Mouse (Mus musculus): ENCODE results near the gene Upk2. TPM values are rescaled to one million over a fixed set of nuclear protein-coding genes. Genes with fewer than 3 reads are reported as not detected.

Upk2 gene
- polyA plus RNA-seq, 2 experiments = not detected

DNA sequence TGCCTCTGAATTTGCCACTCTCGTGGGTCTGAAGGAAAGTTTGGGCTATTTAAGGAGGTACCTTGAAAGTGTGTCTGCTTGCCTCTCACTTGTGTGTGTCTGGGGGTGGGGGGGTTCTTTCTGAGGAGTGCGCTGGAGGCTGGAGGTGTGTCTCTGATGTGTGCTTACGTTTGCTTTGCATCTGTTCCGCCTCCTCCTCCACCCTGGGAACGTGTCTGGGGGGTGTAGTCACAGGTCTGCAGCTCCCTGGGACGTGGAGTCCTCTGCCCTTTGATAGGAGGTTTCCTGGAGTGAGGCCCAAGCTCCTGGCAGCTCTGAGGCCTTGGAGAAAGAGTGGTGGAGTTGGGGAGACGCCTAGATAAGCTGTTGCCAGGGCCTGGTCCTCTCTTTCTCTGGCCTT lies 32.7 kb upstream of the Upk2 start:
- 23% methylated on average over 7 of the region's 7 CpGs for WGBS (ENCODE audit: insufficient replicate concordance)
- no peak for DNase-seq (ENCODE audit: low read depth in 3 of 3, low spot score in 3 of 3)

DNA sequence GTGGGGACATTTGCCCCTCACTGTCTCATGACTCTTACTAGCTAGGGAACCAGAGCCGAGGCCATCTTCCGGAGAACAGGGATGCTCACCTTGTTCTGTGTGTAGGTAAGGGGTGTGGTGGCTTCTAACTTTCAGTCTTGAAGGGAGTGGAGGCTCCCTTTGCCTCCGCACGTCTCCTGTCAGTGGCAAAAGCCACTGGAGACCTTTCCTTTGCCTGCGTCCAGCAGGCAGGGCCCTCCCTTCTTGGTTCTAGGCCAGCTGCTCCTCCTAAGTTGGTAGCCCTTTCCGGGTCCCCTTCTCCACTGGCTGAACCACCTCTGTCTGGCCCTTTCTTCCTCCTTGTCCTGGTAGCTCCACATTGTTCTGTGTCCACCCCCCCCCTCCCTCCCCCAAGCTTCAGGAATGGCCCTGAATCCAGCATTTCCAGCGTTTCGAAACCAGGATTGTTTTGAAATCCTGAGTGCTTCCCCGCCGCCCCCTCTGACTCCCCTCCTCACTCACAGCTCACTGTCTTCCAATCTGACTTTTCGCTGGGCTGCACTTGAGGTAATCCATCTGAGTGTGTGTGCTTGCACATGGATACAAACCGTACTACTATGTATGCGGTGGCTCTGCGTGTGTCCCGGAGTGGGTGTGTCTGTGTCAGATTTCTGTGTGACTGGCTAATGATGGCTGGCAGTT lies 32.1 kb upstream of the Upk2 start:
- WGBS (ENCODE audit: insufficient replicate concordance) = 41% methylated on average over 15 of the region's 15 CpGs
- Histone ChIP-seq H3K27me3 (ENCODE audit: control insufficient read depth, insufficient read depth, low read length) (peaks cover 17% of the 10 kb centered on the region), H3K9me3 (ENCODE audit: control insufficient read depth, low read length) (no peaks in the 10 kb centered on the region), H3K4me2 (ENCODE audit: low read depth) (peak overlapping the region; percentile 68), H3K4me3 (ENCODE audit: insufficient read depth in 1 of 2, low read depth in 2 of 2, low read length in 2 of 2) (peak overlapping the region; percentile 23 to 36), H3K9ac (replicated peaks) (no peak overlapping the region), H3K4me1 (replicated peaks; ENCODE audit: control insufficient read depth in 2 of 2, insufficient read depth in 2 of 2, low read length in 1 of 2) (peaks cover 0 to 2% of the 10 kb centered on the region in 2 experiments; a peak in 2 of 4 replicates), H3K36me3 (replicated peaks; ENCODE audit: control insufficient read depth, insufficient read depth, low read depth) (no peaks in the 10 kb centered on the region), H3K27ac (no peak overlapping the region)
- no peak for TF ChIP-seq EP300 (IDR thresholded peaks at IDR 0.05; ENCODE audit: low read depth)
- no peak for TF ChIP-seq CTCF (IDR thresholded peaks at IDR 0.05; ENCODE audit: low read depth)
- ATAC-seq (ENCODE audit: insufficient read depth) (no peak), DNase-seq (ENCODE audit: low read depth in 3 of 3, low spot score in 3 of 3) (no peak)

More for the DNA sequence above, 32.7 kb upstream of the Upk2 start:
- no peaks in the 10 kb centered on the region for H3K36me3 ChIP-seq (replicated peaks; ENCODE audit: control insufficient read depth, insufficient read depth, low read depth)
- TF ChIP-seq EP300 (IDR thresholded peaks at IDR 0.05; ENCODE audit: low read depth) (no peak), CTCF (IDR thresholded peaks at IDR 0.05; ENCODE audit: low read depth) (no peak)
- H3K4me3 ChIP-seq (ENCODE audit: insufficient read depth in 1 of 2, low read depth in 2 of 2, low read length in 2 of 2) = peak overlapping the region; percentile 23 to 36; a peak in 3 of 4 replicates
- ATAC-seq (ENCODE audit: insufficient read depth) = no peak
- H3K9me3 ChIP-seq (ENCODE audit: control insufficient read depth, low read length) = no peaks in the 10 kb centered on the region
- peaks cover 0 to 2% of the 10 kb centered on the region in 2 experiments; a peak in 2 of 4 replicates for H3K4me1 ChIP-seq (replicated peaks; ENCODE audit: control insufficient read depth in 2 of 2, insufficient read depth in 2 of 2, low read length in 1 of 2)
- H3K9ac ChIP-seq (replicated peaks) = no peak overlapping the region
- H3K4me2 ChIP-seq (ENCODE audit: low read depth) = peak overlapping the region; percentile 68
- peak overlapping the region; percentile 33; the same call in 1 of the 2 replicates for H3K27ac ChIP-seq
- peaks cover 15% of the 10 kb centered on the region for H3K27me3 ChIP-seq (ENCODE audit: control insufficient read depth, insufficient read depth, low read length)

DNA sequence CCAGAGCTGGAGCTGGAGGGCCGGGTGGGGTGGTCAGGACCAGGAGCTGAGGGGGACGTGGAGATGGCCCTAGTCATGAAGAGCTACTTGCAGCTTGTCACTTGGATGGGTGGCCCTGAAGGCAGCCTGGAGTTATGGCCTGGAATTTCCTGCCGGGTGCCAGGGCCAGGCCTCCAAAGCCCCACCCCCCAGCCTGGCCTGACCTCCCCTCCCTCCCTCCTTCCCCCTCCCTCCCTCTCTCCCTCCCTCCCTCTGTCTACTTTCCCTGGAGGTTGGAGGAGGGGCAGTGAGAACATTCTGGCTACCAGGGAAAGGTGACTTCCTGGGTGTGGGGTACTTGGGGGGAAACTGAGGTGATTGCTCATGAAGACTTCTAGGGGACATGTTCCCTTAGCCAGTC lies 31.6 kb upstream of the Upk2 start:
- Histone ChIP-seq H3K4me3 (ENCODE audit: insufficient read depth in 1 of 2, low read depth in 2 of 2, low read length in 2 of 2) (peak overlapping the region; percentile 21 to 23; a peak in 3 of 4 replicates), H3K9ac (replicated peaks) (no peak overlapping the region), H3K36me3 (replicated peaks; ENCODE audit: control insufficient read depth, insufficient read depth, low read depth) (no peaks in the 10 kb centered on the region), H3K9me3 (ENCODE audit: control insufficient read depth, low read length) (no peaks in the 10 kb centered on the region), H3K4me2 (ENCODE audit: low read depth) (peak overlapping the region; percentile 68), H3K27ac (no peak overlapping the region), H3K4me1 (replicated peaks; ENCODE audit: control insufficient read depth in 2 of 2, insufficient read depth in 2 of 2, low read length in 1 of 2) (peaks cover 0 to 2% of the 10 kb centered on the region in 2 experiments; a peak in 2 of 4 replicates), H3K27me3 (ENCODE audit: control insufficient read depth, insufficient read depth, low read length) (peaks cover 22% of the 10 kb centered on the region)
- DNase-seq (ENCODE audit: low read depth in 3 of 3, low spot score in 3 of 3) (no peak), ATAC-seq (ENCODE audit: insufficient read depth) (no peak)
- WGBS (ENCODE audit: insufficient replicate concordance) = 45% methylated on average over 3 of the region's 3 CpGs
- TF ChIP-seq EP300 (IDR thresholded peaks at IDR 0.05; ENCODE audit: low read depth) (no peak), CTCF (IDR thresholded peaks at IDR 0.05; ENCODE audit: low read depth) (no peak)

DNA sequence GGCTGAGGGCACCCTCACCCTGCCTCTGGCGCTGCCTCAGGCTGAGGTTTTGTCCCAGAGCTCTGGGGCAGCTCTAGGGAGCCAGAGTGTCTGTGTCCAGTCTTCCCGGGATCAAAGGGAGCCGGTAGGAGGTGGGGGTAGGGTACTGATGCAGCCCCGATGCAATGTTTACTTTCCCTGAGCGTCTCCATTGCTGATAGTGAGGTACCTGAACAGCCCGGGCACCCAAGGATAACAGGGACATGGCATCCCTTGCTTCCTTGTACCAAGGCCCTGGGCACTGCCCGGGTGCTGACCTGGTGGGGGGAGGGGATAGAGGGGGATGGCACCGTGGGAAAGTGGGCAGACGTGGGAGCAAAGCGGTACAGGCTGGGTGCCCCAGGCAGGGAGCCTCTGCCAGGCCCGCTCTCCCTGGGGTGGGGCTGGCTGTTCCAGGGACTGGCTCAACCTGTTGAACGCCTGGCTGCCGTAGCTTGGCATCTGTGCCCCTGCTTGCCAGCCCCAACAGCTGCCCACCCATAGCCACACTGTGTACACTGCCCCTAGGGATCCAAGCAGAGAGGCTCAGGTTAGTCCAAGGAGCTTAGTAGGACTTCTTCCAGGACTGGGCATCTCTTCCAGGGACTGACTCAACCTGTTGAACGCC lies 30.9 kb upstream of the Upk2 start:
- 53% methylated on average over 14 of the region's 14 CpGs for WGBS (ENCODE audit: insufficient replicate concordance)
- no peak for DNase-seq (ENCODE audit: low read depth in 3 of 3, low spot score in 3 of 3)
- peak overlapping the region; percentile 68 for H3K4me2 ChIP-seq (ENCODE audit: low read depth)
- TF ChIP-seq CTCF (IDR thresholded peaks at IDR 0.05; ENCODE audit: low read depth) (no peak), EP300 (IDR thresholded peaks at IDR 0.05; ENCODE audit: low read depth) (no peak)
- no peaks in the 10 kb centered on the region for H3K9me3 ChIP-seq (ENCODE audit: control insufficient read depth, low read length)
- H3K9ac ChIP-seq (replicated peaks) = no peak overlapping the region
- no peak for ATAC-seq (ENCODE audit: insufficient read depth)
- no peaks in the 10 kb centered on the region for H3K36me3 ChIP-seq (replicated peaks; ENCODE audit: control insufficient read depth, insufficient read depth, low read depth)
- H3K4me3 ChIP-seq (ENCODE audit: insufficient read depth in 1 of 2, low read depth in 2 of 2, low read length in 2 of 2) = no peak overlapping the region
- H3K27ac ChIP-seq = no peak overlapping the region
- H3K27me3 ChIP-seq (ENCODE audit: control insufficient read depth, insufficient read depth, low read length) = peaks cover 22% of the 10 kb centered on the region
- H3K4me1 ChIP-seq (replicated peaks; ENCODE audit: control insufficient read depth in 2 of 2, insufficient read depth in 2 of 2, low read length in 1 of 2) = peaks cover 0 to 2% of the 10 kb centered on the region in 2 experiments; a peak in 2 of 4 replicates

DNA sequence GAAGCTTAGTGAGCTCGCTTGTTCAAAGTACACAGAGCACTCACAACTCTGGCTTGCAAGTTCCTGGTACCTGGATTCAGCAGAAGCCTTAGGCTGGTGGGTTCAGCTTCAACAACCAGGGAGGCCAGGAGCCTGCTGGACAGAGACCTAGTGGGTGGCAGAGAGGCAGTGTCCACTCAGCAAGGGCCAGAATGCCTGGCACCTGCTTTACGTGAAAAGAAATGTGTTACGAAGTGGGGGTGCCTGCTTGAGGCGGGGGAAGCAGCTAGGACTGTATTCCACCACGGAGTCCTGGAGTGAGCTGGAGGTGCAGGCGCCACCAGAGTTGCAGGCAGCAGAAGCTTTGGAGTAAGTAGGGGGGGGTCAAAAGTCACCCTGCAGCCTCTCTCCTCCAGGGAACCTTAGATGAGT lies 30.3 kb upstream of the Upk2 start:
- no peak for DNase-seq (ENCODE audit: low read depth in 3 of 3, low spot score in 3 of 3)
- Histone ChIP-seq H3K36me3 (replicated peaks; ENCODE audit: control insufficient read depth, insufficient read depth, low read depth) (no peaks in the 10 kb centered on the region), H3K4me3 (ENCODE audit: insufficient read depth in 1 of 2, low read depth in 2 of 2, low read length in 2 of 2) (peak overlapping the region in 1 of 2 experiments; percentile 6; a peak in 1 of 4 replicates), H3K4me2 (ENCODE audit: low read depth) (peak overlapping the region; percentile 68), H3K9me3 (ENCODE audit: control insufficient read depth, low read length) (no peaks in the 10 kb centered on the region), H3K27ac (no peak overlapping the region), H3K9ac (replicated peaks) (no peak overlapping the region), H3K4me1 (replicated peaks; ENCODE audit: control insufficient read depth in 2 of 2, insufficient read depth in 2 of 2, low read length in 1 of 2) (peaks cover 0 to 2% of the 10 kb centered on the region in 2 experiments; a peak in 2 of 4 replicates), H3K27me3 (ENCODE audit: control insufficient read depth, insufficient read depth, low read length) (peaks cover 27% of the 10 kb centered on the region)
- no peak for ATAC-seq (ENCODE audit: insufficient read depth)
- WGBS (ENCODE audit: insufficient replicate concordance) = 58% methylated on average over 6 of the region's 6 CpGs
- no peak for TF ChIP-seq EP300 (IDR thresholded peaks at IDR 0.05; ENCODE audit: low read depth)
- TF ChIP-seq CTCF (IDR thresholded peaks at IDR 0.05; ENCODE audit: low read depth) = no peak
